Mouse (Mus musculus) ES-Bruce4 (cell line): ENCODE results near the gene Nfib. TPM values are rescaled to one million over a fixed set of nuclear protein-coding genes. Genes with fewer than 3 reads are reported as not detected.

ENCODE experiments used
- H3K27ac ChIP-seq: 2 replicates; pipeline ENCODE4 v1.5.1; 2012; ENCODE audit warnings: low read length, inconsistent platforms; ENCODE audit not compliant: insufficient read depth
- H3K27me3 ChIP-seq: 2 replicates; pipeline ENCODE4 v1.6.1; 2012; ENCODE audit warnings: mild to moderate bottlenecking, low read length, inconsistent platforms; ENCODE audit not compliant: control insufficient read depth, poor library complexity, insufficient read depth, severe bottlenecking
- H3K36me3 ChIP-seq: 2 replicates; pipeline ENCODE4 v1.6.1; 2012; ENCODE audit warnings: inconsistent platforms, mild to moderate bottlenecking, low read length, moderate library complexity; ENCODE audit not compliant: control insufficient read depth, poor library complexity, insufficient read depth, severe bottlenecking
- H3K4me1 ChIP-seq: one replicate; pipeline ENCODE4 v1.8.1; 2011; ENCODE audit warnings: low read length; ENCODE audit not compliant: control insufficient read depth, insufficient read depth
- H3K4me3 ChIP-seq: 2 replicates; pipeline ENCODE4 v1.5.1; 2011; ENCODE audit warnings: low read depth, mild to moderate bottlenecking, low read length
- H3K9ac ChIP-seq: 2 replicates; pipeline ENCODE4 v1.6.1; 2012; ENCODE audit warnings: low read depth, mild to moderate bottlenecking, inconsistent platforms; ENCODE audit not compliant: poor library complexity, severe bottlenecking
- H3K9me3 ChIP-seq: replicated peaks from 2 replicates; pipeline ENCODE4 v1.6.1; 2012; ENCODE audit warnings: mild to moderate bottlenecking, low read length, inconsistent platforms; ENCODE audit not compliant: control insufficient read depth, poor library complexity, insufficient read depth, severe bottlenecking
- CTCF ChIP-seq: IDR thresholded peaks from one replicate; pipeline ENCODE4 v1.8.1; 2011; ENCODE audit warnings: low read depth, low read length
- EP300 ChIP-seq: IDR thresholded peaks from 2 replicates; pipeline ENCODE4 v1.6.1; 2011; ENCODE audit warnings: low read depth, low read length; ENCODE audit not compliant: insufficient read depth
- POLR2A ChIP-seq: IDR thresholded peaks from one replicate; pipeline ENCODE4 v1.8.1; 2011; ENCODE audit warnings: low read length; ENCODE audit not compliant: insufficient read depth
- polyA plus RNA-seq: library from polyadenylated mRNA; stranded (reverse); fragments of >200 nt; gene quantifications from 2 replicates; pipeline ENCODE4 v1.2.4, GENCODE M21; 2011; ENCODE audit warnings: low read depth; ENCODE audit not compliant: missing spikeins, insufficient read depth, insufficient read length

The Nfib gene
- polyA plus RNA-seq, 1 experiment, result 4.6 TPM

DNA sequence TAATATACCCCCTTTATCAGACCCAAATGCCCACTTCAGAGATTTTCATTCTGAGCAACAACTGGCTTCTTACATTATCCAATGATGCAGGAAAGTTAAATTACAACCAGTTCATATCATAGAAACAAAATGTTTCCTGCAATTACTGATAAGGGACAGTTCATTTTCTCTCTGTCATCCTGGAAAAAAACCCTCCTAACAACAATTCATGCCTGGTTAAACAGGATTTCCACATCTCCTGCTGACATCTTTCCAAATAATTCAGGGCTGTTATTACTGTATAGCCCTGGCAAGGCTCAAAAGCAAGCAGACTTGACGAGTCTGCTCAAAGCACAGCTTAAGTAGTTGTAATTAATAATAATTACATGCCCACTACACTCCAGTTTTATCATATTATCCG, 86.5 kb downstream of the Nfib start:
- H3K9ac ChIP-seq, result no peak overlapping the region
- H3K27ac ChIP-seq, result no peak overlapping the region
- H3K4me3 ChIP-seq, result no peak overlapping the region
- H3K27me3 ChIP-seq, result no peaks in the 10 kb centered on the region; the same call in 1 of the 2 replicates
- TF ChIP-seq CTCF, result no peak
- no peak for TF ChIP-seq POLR2A
- TF ChIP-seq EP300, result no peak
- no peaks in the 10 kb centered on the region for H3K9me3 ChIP-seq
- no peaks in the 10 kb centered on the region for H3K4me1 ChIP-seq
- H3K36me3 ChIP-seq, result no peaks in the 10 kb centered on the region

DNA sequence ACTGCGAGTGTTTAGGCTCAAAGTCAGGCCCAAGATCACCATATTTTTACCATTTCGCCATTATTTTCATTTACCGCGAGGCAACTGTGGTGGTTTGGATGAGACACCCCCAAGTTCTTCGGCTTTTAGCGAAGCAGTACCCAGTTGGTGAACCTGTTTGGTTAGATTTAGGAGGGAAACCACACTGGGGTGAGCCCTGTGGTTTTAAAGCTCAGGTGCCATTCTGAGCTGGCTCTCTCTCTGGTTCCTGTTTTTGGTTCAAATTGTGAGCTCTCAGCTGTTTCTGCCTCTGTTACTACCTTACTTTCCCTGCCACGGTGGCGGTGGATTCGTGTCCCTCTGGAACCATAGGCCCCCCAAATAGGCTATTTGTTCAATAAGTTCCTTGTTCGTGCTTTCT, 88.3 kb downstream of the Nfib start:
- Histone ChIP-seq H3K4me1 (no peaks in the 10 kb centered on the region), H3K36me3 (no peaks in the 10 kb centered on the region), H3K4me3 (no peak overlapping the region), H3K9ac (no peak overlapping the region), H3K27me3 (no peaks in the 10 kb centered on the region; the same call in 1 of the 2 replicates), H3K9me3 (no peaks in the 10 kb centered on the region), H3K27ac (no peak overlapping the region)
- TF ChIP-seq POLR2A, result no peak
- no peak for TF ChIP-seq CTCF
- TF ChIP-seq EP300, result no peak

DNA sequence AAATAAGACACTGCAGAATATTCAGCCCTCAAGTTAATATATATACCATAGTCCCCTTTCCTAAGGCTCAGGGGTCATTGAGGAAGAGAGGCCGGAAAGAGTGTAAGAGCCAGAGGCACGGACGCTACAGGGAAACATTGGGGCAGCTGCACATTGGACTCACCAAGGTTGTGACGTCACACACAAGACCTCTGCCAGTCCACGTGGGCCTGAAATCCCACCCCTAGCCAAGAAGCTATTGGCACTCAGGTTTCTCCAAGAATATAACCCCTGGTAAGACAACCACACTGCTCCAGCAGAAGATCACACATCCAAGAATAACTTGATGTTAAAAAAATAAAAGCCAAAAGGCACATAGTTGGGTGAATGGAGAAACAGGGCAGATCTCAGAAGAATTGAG, 89.8 kb downstream of the Nfib start:
- no peaks in the 10 kb centered on the region for H3K27me3 ChIP-seq
- no peaks in the 10 kb centered on the region for H3K4me1 ChIP-seq
- no peak for TF ChIP-seq CTCF
- no peak for TF ChIP-seq POLR2A
- TF ChIP-seq EP300, result no peak
- no peaks in the 10 kb centered on the region for H3K36me3 ChIP-seq
- no peak overlapping the region for H3K4me3 ChIP-seq
- no peaks in the 10 kb centered on the region for H3K9me3 ChIP-seq
- H3K9ac ChIP-seq, result no peak overlapping the region
- no peak overlapping the region for H3K27ac ChIP-seq

DNA sequence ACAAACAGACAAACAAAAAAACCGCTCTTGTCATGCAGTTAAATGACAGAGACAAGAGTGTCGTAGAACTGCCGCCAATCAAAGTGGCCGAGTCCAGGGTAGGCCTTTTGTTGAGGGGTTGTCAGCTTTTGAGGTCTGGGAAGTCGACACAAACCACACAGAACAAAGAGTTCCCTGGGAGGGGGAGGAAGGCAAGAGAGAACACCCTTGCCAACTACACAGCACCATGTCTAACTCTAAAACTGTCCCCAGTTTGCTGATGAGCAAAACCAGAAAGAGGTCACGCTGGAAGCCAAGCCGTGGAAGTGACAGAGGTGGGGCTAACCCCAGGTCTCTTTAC, 91.1 kb downstream of the Nfib start:
- Histone ChIP-seq H3K27ac (no peak overlapping the region), H3K4me1 (no peaks in the 10 kb centered on the region), H3K36me3 (no peaks in the 10 kb centered on the region), H3K4me3 (no peak overlapping the region), H3K27me3 (no peaks in the 10 kb centered on the region), H3K9ac (no peak overlapping the region), H3K9me3 (no peaks in the 10 kb centered on the region)
- no peak for TF ChIP-seq EP300
- no peak for TF ChIP-seq POLR2A
- TF ChIP-seq CTCF, result no peak

DNA sequence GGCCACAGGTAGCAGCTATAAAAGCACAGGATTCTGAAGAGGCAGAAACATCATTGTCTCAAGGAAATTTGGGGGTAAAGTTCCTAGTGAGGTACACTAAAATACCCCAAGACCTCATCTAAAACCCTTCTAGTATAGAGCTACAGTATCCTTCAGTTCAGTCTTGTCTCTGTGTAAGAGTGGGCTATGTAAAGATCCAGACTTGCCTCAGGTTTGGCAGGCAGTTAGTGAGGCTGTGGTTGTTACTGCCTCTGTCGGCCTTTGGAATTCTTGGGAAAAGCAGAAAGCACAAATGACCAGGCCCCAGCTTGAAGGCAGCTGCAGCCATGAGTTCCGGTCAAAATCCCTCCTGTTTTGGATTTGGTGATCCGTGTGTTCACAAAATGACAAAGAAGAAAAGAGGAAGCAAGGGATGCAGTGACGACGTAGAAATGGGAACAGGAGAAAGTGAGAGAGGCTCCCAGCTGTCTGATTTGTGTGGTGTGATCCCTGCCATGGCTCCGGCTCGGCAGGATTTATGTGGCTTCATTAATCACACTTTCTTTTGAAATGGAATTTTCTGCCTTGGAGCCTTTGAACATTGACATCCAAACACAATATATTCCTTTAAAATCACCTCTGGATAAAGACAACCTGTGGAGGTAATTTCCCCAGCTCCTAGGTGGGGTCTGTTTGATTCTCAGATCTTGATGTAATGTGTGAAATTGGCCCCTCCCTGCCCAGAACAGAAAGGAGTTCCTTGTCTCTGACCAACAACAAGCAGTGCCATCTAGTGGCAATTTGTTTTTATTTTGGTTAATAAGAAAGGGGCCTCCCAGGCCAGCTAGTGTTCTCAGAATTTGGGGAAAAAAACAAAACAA, 91.7 kb downstream of the Nfib start:
- H3K9ac ChIP-seq, result no peak overlapping the region
- no peaks in the 10 kb centered on the region for H3K36me3 ChIP-seq
- H3K27me3 ChIP-seq, result no peaks in the 10 kb centered on the region
- TF ChIP-seq CTCF, result peak; percentile 11
- TF ChIP-seq EP300, result no peak
- H3K9me3 ChIP-seq, result no peaks in the 10 kb centered on the region
- no peak overlapping the region for H3K27ac ChIP-seq
- no peaks in the 10 kb centered on the region for H3K4me1 ChIP-seq
- H3K4me3 ChIP-seq, result no peak overlapping the region

DNA sequence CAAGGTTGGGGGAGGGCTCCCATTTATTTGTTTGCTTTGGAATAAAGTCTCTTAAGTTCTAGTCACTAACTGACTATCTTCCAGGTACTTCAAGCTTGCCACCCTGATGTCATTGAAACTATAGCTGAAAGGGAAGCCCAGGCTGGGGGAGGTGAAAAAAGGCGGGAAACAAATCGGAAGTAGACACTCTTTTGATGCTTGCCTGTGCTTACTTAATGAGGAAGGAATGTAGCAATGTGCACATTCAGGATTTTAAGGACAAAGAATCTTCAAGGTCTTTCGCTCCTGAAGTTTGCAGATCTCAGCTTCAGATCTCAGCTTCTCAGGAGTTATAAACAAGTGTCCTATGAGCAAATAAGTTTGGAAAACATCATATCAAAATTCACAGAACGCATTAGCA, 95.9 kb downstream of the Nfib start:
- H3K4me3 ChIP-seq, result no peak overlapping the region
- H3K9ac ChIP-seq, result no peak overlapping the region
- no peaks in the 10 kb centered on the region for H3K27me3 ChIP-seq
- no peaks in the 10 kb centered on the region for H3K9me3 ChIP-seq
- H3K36me3 ChIP-seq, result no peaks in the 10 kb centered on the region
- no peak overlapping the region for H3K27ac ChIP-seq
- TF ChIP-seq EP300 (no peak), CTCF (no peak), POLR2A (no peak)
- H3K4me1 ChIP-seq, result no peaks in the 10 kb centered on the region
